In genomic region chr2:103875754-103876153, GRCm38 (mm10) we compare ENCODE assay signal across 10 mouse cellular contexts.
"Had no signal": no experiment of that assay in that cellular context is flagged by ENCODE, and none has a peak within 500 bp of the region (broad histone marks: within the 10 kb centered on the region; RNA-seq: fewer than 3 reads in every experiment).

No protein-coding gene starts in this region.

- H3K27ac ChIP-seq: limb, embryonic 15.5 days; midbrain, embryonic 10.5 days had no signal

- ATAC-seq: intestine, embryonic 16.5 days had no signal

- H3K9me3 ChIP-seq: limb, embryonic 15.5 days; midbrain, embryonic 10.5 days had no signal

- H3K36me3 ChIP-seq: limb, embryonic 15.5 days; midbrain, embryonic 10.5 days had no signal

- H3K4me2 ChIP-seq: limb, embryonic 15.5 days; lung, embryonic 14.5 days had no signal

- H3K9ac ChIP-seq: limb, embryonic 15.5 days; lung, embryonic 14.5 days had no signal

- DNase-seq: kidney, adult 2 months; kidney, postnatal 25 days; lung, embryonic 14.5 days; lung, postnatal 10 days; lung, postnatal 4 days; right cerebral cortex, adult 18-20 months; thymus, postnatal 36 days had no signal

- H3K27me3 ChIP-seq: limb, embryonic 15.5 days had no signal

- H3K4me3 ChIP-seq: limb, embryonic 15.5 days; midbrain, embryonic 10.5 days had no signal
